In genomic region chr13:57278580-57278979, GRCm38 (mm10) we compare ENCODE assay signal across 9 mouse cellular contexts.
DNase-seq lines count a peak whose midpoint lies in the region; ATAC-seq and TF ChIP-seq lines count a peak whose summit lies in the region.
"Had no signal": no experiment of that assay in that cellular context is flagged by ENCODE, and none has a peak within 500 bp of the region (broad histone marks: within the 10 kb centered on the region; RNA-seq: fewer than 3 reads in every experiment).

No protein-coding gene starts in this region.

- WGBS in heart, adult 2 months = 7% methylated on average over 2 of the region's 2 CpGs
- 7% methylated on average over 2 of the region's 2 CpGs for WGBS in midbrain, embryonic 10.5 days
- 1% methylated on average over 2 of the region's 2 CpGs for WGBS in midbrain, embryonic 15.5 days
- 4% methylated on average over 2 of the region's 2 CpGs for WGBS in neural tube, embryonic 11.5 days

- no peaks in the 10 kb centered on the region for H3K36me3 ChIP-seq in heart, adult 2 months (ENCODE audit: control insufficient read depth, insufficient read depth, low read length)
- no peaks in the 10 kb centered on the region for H3K36me3 ChIP-seq in midbrain, embryonic 10.5 days
- no peaks in the 10 kb centered on the region for H3K36me3 ChIP-seq in midbrain, embryonic 15.5 days (replicated peaks)
- H3K36me3 ChIP-seq in neural tube, embryonic 11.5 days (ENCODE audit: control insufficient read depth, insufficient read depth, low read length) = no peaks in the 10 kb centered on the region
- H3K36me3 ChIP-seq: limb, embryonic 13.5 days had no signal

- H3K4me2 ChIP-seq in midbrain, embryonic 15.5 days = no peak overlapping the region
- no peak overlapping the region for H3K4me2 ChIP-seq in neural tube, embryonic 11.5 days (ENCODE audit: low read depth)
- H3K4me2 ChIP-seq: limb, embryonic 13.5 days had no signal

- no peaks in the 10 kb centered on the region for H3K27me3 ChIP-seq in heart, adult 2 months (ENCODE audit: control insufficient read depth, insufficient read depth, low read length)
- peaks cover 10% of the 10 kb centered on the region; the same call in 1 of the 2 replicates for H3K27me3 ChIP-seq in midbrain, embryonic 10.5 days (ENCODE audit: low read depth, poor library complexity, severe bottlenecking)
- H3K27me3 ChIP-seq in midbrain, embryonic 15.5 days (replicated peaks) = no peaks in the 10 kb centered on the region
- no peaks in the 10 kb centered on the region for H3K27me3 ChIP-seq in neural tube, embryonic 11.5 days (ENCODE audit: control insufficient read depth, insufficient read depth, low read length)

- no peak overlapping the region for H3K9ac ChIP-seq in heart, adult 2 months (ENCODE audit: low read depth, low read length)
- no peak overlapping the region for H3K9ac ChIP-seq in midbrain, embryonic 15.5 days
- no peak overlapping the region for H3K9ac ChIP-seq in neural tube, embryonic 11.5 days (ENCODE audit: low read length)
- H3K9ac ChIP-seq: limb, embryonic 13.5 days had no signal

- DNase-seq in heart, adult 2 months = no peak
- DNase-seq in heart, postnatal 36 days = no peak
- DNase-seq in midbrain, embryonic 10.5 days (ENCODE audit: low spot score) = peak; percentile 13
- peak; percentile 6 for DNase-seq in adipocyte (ENCODE audit: low spot score)
- DNase-seq in neural tube, embryonic 11.5 days (ENCODE audit: low spot score) = peak; percentile 14
- DNase-seq in adrenal gland, adult 2 months = no peak

- intact Hi-C loops in heart, adult 2 months (cut with DNase I) = no loop called here
- intact Hi-C loops in heart, postnatal 36 days (cut with DNase I) = no loop called here

- TF ChIP-seq POLR2A in heart, adult 2 months (IDR thresholded peaks at IDR 0.05; ENCODE audit: insufficient read depth, low read depth, low read length) = no peak

- no peak for TF ChIP-seq EP300 in heart, adult 2 months (IDR thresholded peaks at IDR 0.05; ENCODE audit: insufficient read depth, low read depth, low read length)

- no peaks in the 10 kb centered on the region for H3K79me2 ChIP-seq in heart, adult 2 months (replicated peaks; ENCODE audit: control insufficient read depth, insufficient read depth, low read length)

- H3K4me1 ChIP-seq in heart, adult 2 months (ENCODE audit: control insufficient read depth, insufficient read depth, low read length) = no peaks in the 10 kb centered on the region
- peaks cover 11% of the 10 kb centered on the region; the same call in 1 of the 2 replicates for H3K4me1 ChIP-seq in midbrain, embryonic 10.5 days
- H3K4me1 ChIP-seq in midbrain, embryonic 15.5 days = peaks cover 11% of the 10 kb centered on the region
- 0 out of 2 replicates have a peak, but pooled peaks cover 2% of the 10 kb centered on the region for H3K4me1 ChIP-seq in neural tube, embryonic 11.5 days (ENCODE audit: control insufficient read depth, insufficient read depth, low read length)

- ATAC-seq in midbrain, embryonic 15.5 days (replicated peaks) = no peak
- ATAC-seq in neural tube, embryonic 11.5 days (ENCODE audit: insufficient read depth, low FRiP score, low TSS enrichment) = no peak
- no peak for ATAC-seq in megakaryocyte-erythroid progenitor cell, adult 5-6 weeks (replicated peaks; ENCODE audit: low FRiP score, low TSS enrichment, poor library complexity, severe bottlenecking)

- H3K9me3 ChIP-seq in midbrain, embryonic 10.5 days (replicated peaks) = no peaks in the 10 kb centered on the region
- H3K9me3 ChIP-seq in midbrain, embryonic 15.5 days = no peaks in the 10 kb centered on the region
- no peaks in the 10 kb centered on the region for H3K9me3 ChIP-seq in neural tube, embryonic 11.5 days (ENCODE audit: control insufficient read depth, low read length)
- H3K9me3 ChIP-seq: limb, embryonic 13.5 days had no signal

- H3K4me3 ChIP-seq in heart, adult 2 months = no peak overlapping the region
- H3K4me3 ChIP-seq in midbrain, embryonic 10.5 days = no peak overlapping the region
- no peak overlapping the region for H3K4me3 ChIP-seq in midbrain, embryonic 15.5 days
- H3K4me3 ChIP-seq in neural tube, embryonic 11.5 days (ENCODE audit: low read depth, low read length) = no peak overlapping the region
- H3K4me3 ChIP-seq: limb, embryonic 13.5 days had no signal

- peak; percentile 62 for TF ChIP-seq CTCF in heart, adult 2 months (IDR thresholded peaks at IDR 0.05)

- H3K27ac ChIP-seq in heart, adult 2 months = no peak overlapping the region
- no peak overlapping the region for H3K27ac ChIP-seq in midbrain, embryonic 10.5 days (replicated peaks)
- H3K27ac ChIP-seq in midbrain, embryonic 15.5 days = no peak overlapping the region
- no peak overlapping the region for H3K27ac ChIP-seq in neural tube, embryonic 11.5 days (ENCODE audit: low read depth, low read length)
- H3K27ac ChIP-seq: limb, embryonic 13.5 days had no signal

Comparison
In these comparisons a context has a peak if more than half of its experiments do, and no peak if none do; other contexts are left out.
1. DNase-seq: peak in midbrain, embryonic 10.5 days (single experiment), adipocyte (single experiment) and neural tube, embryonic 11.5 days (single experiment); none in heart, adult 2 months (0 of 2), heart, postnatal 36 days (0 of 2) and adrenal gland, adult 2 months (single experiment).